Mouse (Mus musculus) brain, embryonic 14.5 days (tissue): ENCODE data around the gene Cdca5.

ENCODE experiments used
- CTCF ChIP-seq: fragments of 200-500 bp; IDR thresholded peaks from 2 replicates; pipeline ENCODE4 v1.5.1; 2012; ENCODE audit warnings: inconsistent platforms, mild to moderate bottlenecking, moderate library complexity, borderline replicate concordance; ENCODE audit not compliant: insufficient read depth, insufficient read length; ENCODE audit errors: extremely low read depth
- POLR2A ChIP-seq: fragments of 200-500 bp; IDR thresholded peaks from 2 replicates; pipeline ENCODE4 v1.6.1; 2012; ENCODE audit warnings: mild to moderate bottlenecking, inconsistent platforms, borderline replicate concordance; ENCODE audit not compliant: poor library complexity, insufficient read depth, insufficient read length, severe bottlenecking; ENCODE audit errors: extremely low read depth

DNA sequence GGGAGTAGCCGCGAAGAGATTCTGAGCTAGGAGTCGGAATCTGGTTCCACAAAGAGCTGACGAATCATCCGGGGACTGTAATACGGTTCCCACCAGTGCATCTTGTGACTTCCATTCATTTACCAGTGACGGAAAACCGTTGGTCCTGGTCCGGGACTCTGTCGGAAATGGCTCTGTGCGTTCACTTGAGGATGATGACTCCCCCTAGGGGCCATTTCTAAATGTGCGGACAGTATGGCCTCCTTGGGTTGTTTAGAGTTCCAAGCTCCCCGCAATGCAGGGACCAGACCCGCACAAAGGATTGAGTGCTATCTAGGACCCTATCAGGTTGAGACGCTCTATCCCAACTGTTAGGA lies 56.6 kb downstream of the Cdca5 start, which contains the start of gene Arl2:
- peak; percentile 76 for TF ChIP-seq CTCF
- TF ChIP-seq POLR2A = no peak; the same call in 1 of the 2 replicates
